Comparison of ENCODE assay signal across 20 mouse cellular contexts in genomic region chr17:49875401-49875800, GRCm38 (mm10).
DNase-seq lines count a peak whose midpoint lies in the region; ATAC-seq and TF ChIP-seq lines count a peak whose summit lies in the region.
"Had no signal": no experiment of that assay in that cellular context is flagged by ENCODE, and none has a peak within 500 bp of the region (broad histone marks: within the 10 kb centered on the region; RNA-seq: fewer than 3 reads in every experiment).

No protein-coding gene starts in this region.

- H3K9ac ChIP-seq in hindbrain, embryonic 13.5 days, result no peak overlapping the region
- no peak overlapping the region for H3K9ac ChIP-seq in hindbrain, postnatal 0 days (replicated peaks; ENCODE audit: low read length)
- no peak overlapping the region for H3K9ac ChIP-seq in midbrain, postnatal 0 days (replicated peaks; ENCODE audit: low read length, poor library complexity, severe bottlenecking)
- H3K9ac ChIP-seq in midbrain, embryonic 14.5 days (replicated peaks; ENCODE audit: low read length), result no peak overlapping the region
- H3K9ac ChIP-seq: heart, embryonic 12.5 days; hindbrain, embryonic 15.5 days; kidney, embryonic 15.5 days; liver, postnatal 0 days had no signal

- TF ChIP-seq CTCF in hindbrain, postnatal 0 days (IDR thresholded peaks at IDR 0.05; ENCODE audit: low read depth), result no peak
- peak; percentile 42; the same call in 1 of the 2 replicates for TF ChIP-seq CTCF in midbrain, postnatal 0 days (IDR thresholded peaks at IDR 0.05)
- no peak for TF ChIP-seq CTCF in embryonic fibroblast, embryonic 13.5 days (IDR thresholded peaks at IDR 0.05; ENCODE audit: borderline replicate concordance, insufficient read depth, low read length)

- no peak for TF ChIP-seq POLR2A in embryonic fibroblast, embryonic 13.5 days (IDR thresholded peaks at IDR 0.05; ENCODE audit: low read depth, low read length)

- no peak for DNase-seq in hindbrain, postnatal 0 days (ENCODE audit: low spot score)
- DNase-seq in midbrain, postnatal 0 days (ENCODE audit: low spot score), result no peak
- no peak for DNase-seq in midbrain, embryonic 14.5 days
- no peak for DNase-seq in ovary, postnatal 10 days (ENCODE audit: low spot score)
- DNase-seq in retina, postnatal 1 day, result no peak
- DNase-seq: adrenal gland, postnatal 25 days; cerebellum, adult 11-12 months; cerebellum, postnatal 14 days; heart, postnatal 14 days; left cerebral cortex, postnatal 4 days; liver, postnatal 0 days; right cerebral cortex, postnatal 14 days; spleen, adult 18-20 months had no signal

- H3K4me2 ChIP-seq in hindbrain, embryonic 13.5 days, result no peak overlapping the region
- no peak overlapping the region for H3K4me2 ChIP-seq in hindbrain, postnatal 0 days (ENCODE audit: low read depth, low read length)
- H3K4me2 ChIP-seq in midbrain, postnatal 0 days (ENCODE audit: low read depth, low read length, poor library complexity, severe bottlenecking), result no peak overlapping the region
- no peak overlapping the region for H3K4me2 ChIP-seq in midbrain, embryonic 14.5 days (ENCODE audit: low read length)
- H3K4me2 ChIP-seq: heart, embryonic 12.5 days; hindbrain, embryonic 15.5 days; kidney, embryonic 15.5 days had no signal

- no peaks in the 10 kb centered on the region; the same call in 1 of the 2 replicates for H3K27me3 ChIP-seq in hindbrain, embryonic 13.5 days
- H3K27me3 ChIP-seq in hindbrain, postnatal 0 days (ENCODE audit: insufficient read depth, low read length), result no peaks in the 10 kb centered on the region
- H3K27me3 ChIP-seq in midbrain, postnatal 0 days (ENCODE audit: insufficient read depth, low read length), result no peaks in the 10 kb centered on the region
- H3K27me3 ChIP-seq in midbrain, embryonic 14.5 days (ENCODE audit: control insufficient read depth, insufficient read depth, low read length), result no peaks in the 10 kb centered on the region
- H3K27me3 ChIP-seq: hindbrain, embryonic 15.5 days; megakaryocyte, embryonic 14.5 days had no signal

- 60% methylated on average over 6 of the region's 6 CpGs for WGBS in hindbrain, embryonic 13.5 days
- WGBS in hindbrain, postnatal 0 days, result 61% methylated on average over 6 of the region's 6 CpGs
- WGBS in midbrain, postnatal 0 days, result 59% methylated on average over 6 of the region's 6 CpGs
- WGBS in midbrain, embryonic 14.5 days, result 74% methylated on average over 6 of the region's 6 CpGs

- H3K4me1 ChIP-seq in hindbrain, embryonic 13.5 days (replicated peaks), result peaks cover 20% of the 10 kb centered on the region
- no peaks in the 10 kb centered on the region for H3K4me1 ChIP-seq in hindbrain, postnatal 0 days (ENCODE audit: insufficient read depth, low read length)
- H3K4me1 ChIP-seq in midbrain, postnatal 0 days (ENCODE audit: insufficient read depth, low read length), result peaks cover 7% of the 10 kb centered on the region; the same call in 1 of the 2 replicates
- H3K4me1 ChIP-seq in midbrain, embryonic 14.5 days (ENCODE audit: control insufficient read depth, insufficient read depth, low read length), result peaks cover 5% of the 10 kb centered on the region; the same call in 1 of the 2 replicates
- peaks cover 4% of the 10 kb centered on the region; the same call in 1 of the 2 replicates for H3K4me1 ChIP-seq in embryonic fibroblast, embryonic 13.5 days (ENCODE audit: control insufficient read depth, insufficient read depth, low read length)
- H3K4me1 ChIP-seq: heart, embryonic 12.5 days; megakaryocyte, embryonic 14.5 days had no signal

- ATAC-seq in hindbrain, embryonic 13.5 days (ENCODE audit: low FRiP score), result no peak
- ATAC-seq in hindbrain, postnatal 0 days, result no peak
- no peak for ATAC-seq in midbrain, postnatal 0 days (ENCODE audit: low FRiP score)
- ATAC-seq in midbrain, embryonic 14.5 days (ENCODE audit: low FRiP score, low TSS enrichment), result no peak
- ATAC-seq: intestine, embryonic 16.5 days; liver, postnatal 0 days had no signal

- H3K36me3 ChIP-seq in hindbrain, embryonic 13.5 days, result no peaks in the 10 kb centered on the region
- no peaks in the 10 kb centered on the region for H3K36me3 ChIP-seq in hindbrain, postnatal 0 days (ENCODE audit: insufficient read depth, low read length)
- H3K36me3 ChIP-seq in midbrain, postnatal 0 days (ENCODE audit: insufficient read depth, low read length), result no peaks in the 10 kb centered on the region
- H3K36me3 ChIP-seq in midbrain, embryonic 14.5 days (ENCODE audit: control insufficient read depth, insufficient read depth, low read length), result no peaks in the 10 kb centered on the region
- H3K36me3 ChIP-seq: heart, embryonic 12.5 days; hindbrain, embryonic 15.5 days; kidney, embryonic 15.5 days had no signal

- H3K9me3 ChIP-seq in hindbrain, embryonic 13.5 days, result no peaks in the 10 kb centered on the region
- no peaks in the 10 kb centered on the region for H3K9me3 ChIP-seq in hindbrain, postnatal 0 days (ENCODE audit: low read length)
- H3K9me3 ChIP-seq in midbrain, postnatal 0 days (ENCODE audit: low read length), result no peaks in the 10 kb centered on the region
- no peaks in the 10 kb centered on the region for H3K9me3 ChIP-seq in midbrain, embryonic 14.5 days (ENCODE audit: control insufficient read depth, low read length)
- H3K9me3 ChIP-seq: heart, embryonic 12.5 days; hindbrain, embryonic 15.5 days; kidney, embryonic 15.5 days; megakaryocyte, embryonic 14.5 days had no signal

- no peak overlapping the region for H3K4me3 ChIP-seq in hindbrain, embryonic 13.5 days
- no peak overlapping the region for H3K4me3 ChIP-seq in hindbrain, postnatal 0 days (ENCODE audit: low read length)
- no peak overlapping the region for H3K4me3 ChIP-seq in midbrain, postnatal 0 days (ENCODE audit: low read depth, low read length)
- no peak overlapping the region for H3K4me3 ChIP-seq in midbrain, embryonic 14.5 days (replicated peaks; ENCODE audit: low read depth, low read length)
- no peak overlapping the region for H3K4me3 ChIP-seq in embryonic fibroblast, embryonic 13.5 days (ENCODE audit: insufficient read depth, low read length)
- H3K4me3 ChIP-seq: heart, embryonic 12.5 days; hindbrain, embryonic 15.5 days; kidney, embryonic 15.5 days; megakaryocyte, embryonic 14.5 days had no signal

- 0 out of 2 replicates have a peak overlapping the region, but pooled peaks have one; percentile 10 for H3K27ac ChIP-seq in hindbrain, embryonic 13.5 days
- no peak overlapping the region for H3K27ac ChIP-seq in hindbrain, postnatal 0 days
- H3K27ac ChIP-seq in midbrain, postnatal 0 days (ENCODE audit: low read depth, low read length), result no peak overlapping the region
- no peak overlapping the region for H3K27ac ChIP-seq in midbrain, embryonic 14.5 days (replicated peaks; ENCODE audit: low read depth, low read length)
- peak overlapping the region; percentile 37; the same call in 1 of the 2 replicates for H3K27ac ChIP-seq in embryonic fibroblast, embryonic 13.5 days (ENCODE audit: insufficient read depth, low read length)
- H3K27ac ChIP-seq: hindbrain, embryonic 15.5 days; kidney, embryonic 15.5 days had no signal

Comparison
In these comparisons a context has a peak if more than half of its experiments do, and no peak if none do; other contexts are left out.
1. H3K27ac ChIP-seq: peak in hindbrain, embryonic 13.5 days (single experiment) and embryonic fibroblast, embryonic 13.5 days (single experiment); none in hindbrain, postnatal 0 days (single experiment), midbrain, postnatal 0 days (single experiment) and midbrain, embryonic 14.5 days (single experiment).